Mouse (Mus musculus): ENCODE measurements around the gene Etfdh.

DNA sequence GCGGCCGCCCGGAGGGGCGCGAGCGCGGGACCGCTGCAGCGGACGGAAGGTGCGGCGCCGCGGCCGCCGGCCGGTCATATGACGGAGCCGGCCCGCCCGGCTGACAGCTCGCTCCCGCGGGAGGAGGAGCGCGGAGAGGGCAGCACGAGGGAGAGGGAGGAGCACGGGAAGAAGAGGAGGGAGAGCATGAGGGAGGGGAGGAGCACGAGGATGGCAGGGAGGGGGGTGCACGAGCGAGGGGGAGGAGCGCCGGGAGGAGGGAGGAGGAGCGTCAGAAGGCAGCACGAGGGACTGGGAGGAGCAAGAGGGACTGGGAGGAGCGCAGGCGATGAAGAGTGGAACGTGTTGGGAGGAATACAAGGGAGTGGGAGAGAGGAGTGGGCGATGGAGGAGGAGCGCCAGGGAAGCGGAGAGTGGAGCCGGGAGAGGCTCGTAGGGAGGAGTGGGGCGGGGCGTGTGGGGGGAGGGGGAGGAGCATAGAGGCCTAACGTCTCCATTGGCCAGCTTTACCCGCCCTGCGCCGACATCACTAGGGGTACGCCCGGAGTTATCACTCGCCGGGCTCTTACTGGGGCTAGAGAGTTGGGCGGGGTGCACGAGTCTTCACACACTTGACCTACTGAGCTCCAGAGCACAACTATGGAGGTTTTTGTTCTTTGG is 61.5 kb downstream of the Etfdh start, which contains the start of gene Fnip2:
- no peak for TF ChIP-seq POLR2A (IDR thresholded peaks at IDR 0.05; ENCODE audit: low read depth, low read length)
- TF ChIP-seq CTCF (conservative IDR thresholded peaks at IDR 0.05; ENCODE audit: insufficient read depth, insufficient read length, low read depth, low read length), result no peak
